Mouse (Mus musculus): Measurements from ENCODE around the gene Tead1. TPM values are rescaled to one million over a fixed set of nuclear protein-coding genes. Genes with fewer than 3 reads are reported as not detected.
A peak's percentile ranks its signal among the peaks of the same experiment; 100 is the strongest.

Gene Tead1
- polyA plus RNA-seq, 1 experiment, result 18.8 TPM

DNA sequence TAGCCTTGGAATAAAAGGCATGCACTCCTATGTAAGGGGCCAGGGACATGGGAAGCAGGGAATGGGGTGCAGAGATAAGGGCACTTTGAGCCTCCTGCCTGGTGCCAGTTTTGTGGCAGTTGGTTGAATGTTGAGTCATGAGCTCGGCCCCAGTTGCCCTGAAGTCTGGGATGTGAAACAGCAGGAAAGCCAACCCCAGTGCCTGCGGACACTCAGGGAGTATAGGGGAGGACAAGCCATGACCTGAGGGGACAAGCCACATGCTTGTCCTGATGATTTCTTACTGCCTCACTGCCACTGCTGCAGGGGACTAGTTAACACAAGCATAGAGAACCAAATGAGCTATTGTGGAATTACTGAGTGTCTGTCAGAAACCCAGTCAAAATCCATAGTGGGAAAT is 228.3 kb downstream of the Tead1 start:
- Histone ChIP-seq H3K4me3 (no peak overlapping the region), H3K4me2 (ENCODE audit: low read depth) (peak overlapping the region; percentile 18), H3K79me2 (ENCODE audit: control insufficient read depth, insufficient read depth) (no peaks in the 10 kb centered on the region), H3K27me3 (ENCODE audit: control insufficient read depth, insufficient read depth, insufficient read length) (no peaks in the 10 kb centered on the region), H3K36me3 (ENCODE audit: control insufficient read depth, insufficient read depth) (no peaks in the 10 kb centered on the region), H3ac (ENCODE audit: control insufficient read depth, insufficient read length) (no peak overlapping the region)
- TF ChIP-seq MYOG (IDR thresholded peaks at IDR 0.05; ENCODE audit: control insufficient read depth in 1 of 3, insufficient read depth in 1 of 3, insufficient read length in 2 of 3, low read depth in 2 of 3) (peak in 1 of 3 experiments; percentile 34), MAX (IDR thresholded peaks at IDR 0.05; ENCODE audit: low read depth) (no peak), USF1 (IDR thresholded peaks at IDR 0.05; ENCODE audit: low read depth) (no peak)

DNA sequence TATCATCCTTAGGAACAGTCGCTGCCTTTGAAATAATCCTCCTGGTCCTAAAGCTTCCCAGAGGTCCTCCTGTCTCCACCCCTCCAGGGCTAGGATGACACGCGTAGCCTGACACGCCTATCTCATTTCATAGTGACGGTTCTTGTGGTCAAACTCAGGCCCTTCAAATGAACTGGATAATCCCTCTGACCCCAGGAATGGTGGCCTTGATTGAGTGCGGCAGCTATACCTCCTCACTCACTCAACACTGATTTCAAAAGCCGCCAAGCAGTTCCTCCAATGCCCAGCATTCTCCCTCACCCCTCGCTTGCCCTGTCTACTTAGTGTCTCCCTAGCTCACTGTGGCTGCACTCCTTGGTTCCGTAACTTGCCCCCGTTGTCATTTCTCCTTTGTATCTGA is 230.0 kb downstream of the Tead1 start:
- TF ChIP-seq CEBPB (IDR thresholded peaks at IDR 0.05; ENCODE audit: insufficient read depth, poor library complexity, severe bottlenecking) (no peak), MYOD1 (IDR thresholded peaks at IDR 0.05; ENCODE audit: control insufficient read depth in 1 of 3, insufficient read length in 2 of 3, low read depth in 2 of 3) (peak; percentile 51 to 69 (median 53))
- Histone ChIP-seq H3ac (ENCODE audit: control insufficient read depth, insufficient read length) (no peak overlapping the region), H3K36me3 (ENCODE audit: control insufficient read depth, insufficient read depth) (no peaks in the 10 kb centered on the region), H3K27me3 (ENCODE audit: control insufficient read depth, insufficient read depth, insufficient read length) (no peaks in the 10 kb centered on the region), H3K79me2 (ENCODE audit: control insufficient read depth, insufficient read depth) (no peaks in the 10 kb centered on the region), H3K4me3 (no peak overlapping the region), H3K4me2 (ENCODE audit: low read depth) (peak overlapping the region; percentile 16)

DNA sequence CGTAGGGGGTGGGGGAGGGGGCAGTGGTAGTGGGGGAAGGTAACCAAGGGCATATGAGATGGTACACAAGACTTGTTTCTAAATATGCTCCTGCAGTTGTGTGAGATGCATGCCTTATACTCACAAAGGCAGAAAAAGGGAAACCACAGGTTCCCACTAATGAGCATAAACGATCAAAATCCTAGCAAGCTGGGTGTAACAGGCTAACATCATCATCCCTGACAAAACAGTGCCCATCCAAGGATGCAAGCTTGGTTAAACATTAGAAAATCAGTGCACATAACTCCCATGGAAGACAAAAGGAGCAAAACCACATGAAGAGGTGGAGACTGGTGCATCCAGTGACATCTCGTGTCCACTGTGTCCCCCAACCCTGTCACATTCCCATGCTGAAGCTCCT is 233.9 kb downstream of the Tead1 start:
- no peaks in the 10 kb centered on the region for H3K79me2 ChIP-seq (ENCODE audit: control insufficient read depth, insufficient read depth)
- no peak overlapping the region for H3K4me3 ChIP-seq
- H3K27me3 ChIP-seq (ENCODE audit: control insufficient read depth, insufficient read depth, insufficient read length), result no peaks in the 10 kb centered on the region
- no peak overlapping the region for H3ac ChIP-seq (ENCODE audit: control insufficient read depth, insufficient read length)
- H3K36me3 ChIP-seq (ENCODE audit: control insufficient read depth, insufficient read depth), result no peaks in the 10 kb centered on the region
- TF ChIP-seq MAX (IDR thresholded peaks at IDR 0.05; ENCODE audit: low read depth) (no peak), TCF3 (IDR thresholded peaks at IDR 0.05; ENCODE audit: insufficient read length, low read depth) (no peak), POLR2AphosphoS2 (IDR thresholded peaks at IDR 0.05; ENCODE audit: insufficient read length, low read depth) (no peak), USF1 (IDR thresholded peaks at IDR 0.05; ENCODE audit: low read depth) (no peak), E2F4 (IDR thresholded peaks at IDR 0.05; ENCODE audit: insufficient read depth) (no peak), POLR2A (IDR thresholded peaks at IDR 0.05; ENCODE audit: insufficient read length, low read depth) (no peak), MYOD1 (IDR thresholded peaks at IDR 0.05; ENCODE audit: control insufficient read depth in 1 of 3, insufficient read length in 2 of 3, low read depth in 2 of 3) (no peak), SRF (IDR thresholded peaks at IDR 0.05; ENCODE audit: control insufficient read depth, insufficient read length, low read depth) (no peak), CEBPB (IDR thresholded peaks at IDR 0.05; ENCODE audit: insufficient read depth, poor library complexity, severe bottlenecking) (no peak), MYOG (IDR thresholded peaks at IDR 0.05; ENCODE audit: control insufficient read depth in 1 of 3, insufficient read depth in 1 of 3, insufficient read length in 2 of 3, low read depth in 2 of 3) (no peak), REST (IDR thresholded peaks at IDR 0.05; ENCODE audit: insufficient read depth, insufficient read length) (no peak), TCF12 (IDR thresholded peaks at IDR 0.05; ENCODE audit: insufficient read depth, poor library complexity, severe bottlenecking) (no peak)
- no peak overlapping the region for H3K4me2 ChIP-seq (ENCODE audit: low read depth)

DNA sequence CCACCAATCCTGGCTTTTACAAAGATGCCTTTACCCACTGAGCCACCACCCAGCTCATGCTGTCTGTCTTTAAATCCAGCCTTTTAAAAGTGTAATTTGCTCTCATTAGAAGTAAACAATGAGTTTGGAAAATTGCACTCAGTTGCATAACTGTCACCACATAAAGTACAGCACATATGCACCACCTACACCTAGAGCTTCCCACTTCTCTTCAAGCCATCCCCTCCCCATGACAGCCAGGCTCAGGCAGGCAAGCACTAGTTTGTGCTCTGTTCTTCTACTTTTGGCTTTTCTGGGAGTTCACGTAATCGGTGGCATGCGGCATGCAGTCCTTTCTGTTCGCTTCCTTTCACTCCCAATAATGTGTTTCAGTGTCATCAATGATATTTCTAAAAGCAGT is 236.5 kb downstream of the Tead1 start:
- Histone ChIP-seq H3K4me3 (no peak overlapping the region), H3K27me3 (ENCODE audit: control insufficient read depth, insufficient read depth, insufficient read length) (no peaks in the 10 kb centered on the region), H3K4me2 (ENCODE audit: low read depth) (no peak overlapping the region), H3K79me2 (ENCODE audit: control insufficient read depth, insufficient read depth) (no peaks in the 10 kb centered on the region), H3K36me3 (ENCODE audit: control insufficient read depth, insufficient read depth) (no peaks in the 10 kb centered on the region), H3ac (ENCODE audit: control insufficient read depth, insufficient read length) (no peak overlapping the region)
- TF ChIP-seq E2F4 (IDR thresholded peaks at IDR 0.05; ENCODE audit: insufficient read depth) (no peak), TCF3 (IDR thresholded peaks at IDR 0.05; ENCODE audit: insufficient read length, low read depth) (no peak), MYOD1 (IDR thresholded peaks at IDR 0.05; ENCODE audit: control insufficient read depth in 1 of 3, insufficient read length in 2 of 3, low read depth in 2 of 3) (no peak), TCF12 (IDR thresholded peaks at IDR 0.05; ENCODE audit: insufficient read depth, poor library complexity, severe bottlenecking) (no peak), SRF (IDR thresholded peaks at IDR 0.05; ENCODE audit: control insufficient read depth, insufficient read length, low read depth) (no peak), CEBPB (IDR thresholded peaks at IDR 0.05; ENCODE audit: insufficient read depth, poor library complexity, severe bottlenecking) (no peak), REST (IDR thresholded peaks at IDR 0.05; ENCODE audit: insufficient read depth, insufficient read length) (no peak), POLR2AphosphoS2 (IDR thresholded peaks at IDR 0.05; ENCODE audit: insufficient read length, low read depth) (no peak), MAX (IDR thresholded peaks at IDR 0.05; ENCODE audit: low read depth) (no peak), POLR2A (IDR thresholded peaks at IDR 0.05; ENCODE audit: insufficient read length, low read depth) (no peak), USF1 (IDR thresholded peaks at IDR 0.05; ENCODE audit: low read depth) (no peak), MYOG (IDR thresholded peaks at IDR 0.05; ENCODE audit: control insufficient read depth in 1 of 3, insufficient read depth in 1 of 3, insufficient read length in 2 of 3, low read depth in 2 of 3) (no peak)

DNA sequence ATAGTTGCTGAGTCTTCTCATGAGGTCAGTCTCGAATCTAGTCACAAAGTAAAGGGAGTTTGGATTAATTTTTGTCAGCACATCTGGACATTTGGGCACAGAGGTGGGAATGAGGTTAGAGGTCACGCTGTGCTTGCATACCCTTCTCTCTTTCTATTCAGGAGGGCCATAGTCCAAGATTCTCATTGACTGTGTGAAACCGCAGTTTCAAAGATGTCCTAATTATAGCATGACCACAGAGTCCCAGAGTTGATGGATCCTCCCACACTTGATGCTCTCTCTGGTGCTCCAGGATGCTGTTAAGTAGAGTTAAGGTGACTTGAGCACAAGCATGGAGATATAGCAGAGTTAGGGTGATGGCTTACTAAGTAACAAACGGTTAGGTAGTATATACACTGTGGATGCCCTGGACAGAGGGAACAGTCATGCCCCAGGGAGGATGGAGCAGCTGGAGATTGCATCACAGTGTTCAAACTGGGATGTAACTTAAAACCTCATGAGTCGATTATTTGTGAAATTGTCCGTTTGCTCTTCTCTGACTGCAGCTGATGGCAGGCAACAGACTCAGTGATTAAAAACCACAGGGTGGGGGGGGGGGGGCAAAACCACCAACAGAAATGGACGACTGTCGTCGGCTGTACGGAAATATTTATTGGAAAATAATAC is 238.6 kb downstream of the Tead1 start:
- Histone ChIP-seq H3K27me3 (ENCODE audit: control insufficient read depth, insufficient read depth, insufficient read length) (no peaks in the 10 kb centered on the region), H3K36me3 (ENCODE audit: control insufficient read depth, insufficient read depth) (no peaks in the 10 kb centered on the region), H3ac (ENCODE audit: control insufficient read depth, insufficient read length) (no peak overlapping the region), H3K79me2 (ENCODE audit: control insufficient read depth, insufficient read depth) (no peaks in the 10 kb centered on the region), H3K4me3 (peak overlapping the region; percentile 6), H3K4me2 (ENCODE audit: low read depth) (peak overlapping the region; percentile 84)
- peak; percentile 15 for TF ChIP-seq TCF12 (IDR thresholded peaks at IDR 0.05; ENCODE audit: insufficient read depth, poor library complexity, severe bottlenecking)
- TF ChIP-seq MYOG (IDR thresholded peaks at IDR 0.05; ENCODE audit: control insufficient read depth in 1 of 3, insufficient read depth in 1 of 3, insufficient read length in 2 of 3, low read depth in 2 of 3), result peak in 1 of 3 experiments; percentile 9
- peak; percentile 90 for TF ChIP-seq CEBPB (IDR thresholded peaks at IDR 0.05; ENCODE audit: insufficient read depth, poor library complexity, severe bottlenecking)
- no peak for TF ChIP-seq TCF3 (IDR thresholded peaks at IDR 0.05; ENCODE audit: insufficient read length, low read depth)
- TF ChIP-seq POLR2A (IDR thresholded peaks at IDR 0.05; ENCODE audit: insufficient read length, low read depth), result no peak
- no peak for TF ChIP-seq REST (IDR thresholded peaks at IDR 0.05; ENCODE audit: insufficient read depth, insufficient read length)
- no peak for TF ChIP-seq SRF (IDR thresholded peaks at IDR 0.05; ENCODE audit: control insufficient read depth, insufficient read length, low read depth)
- peak in 2 of 3 experiments; percentile 21 to 32 for TF ChIP-seq MYOD1 (IDR thresholded peaks at IDR 0.05; ENCODE audit: control insufficient read depth in 1 of 3, insufficient read length in 2 of 3, low read depth in 2 of 3)
- no peak for TF ChIP-seq USF1 (IDR thresholded peaks at IDR 0.05; ENCODE audit: low read depth)
- TF ChIP-seq POLR2AphosphoS2 (IDR thresholded peaks at IDR 0.05; ENCODE audit: insufficient read length, low read depth), result no peak
- no peak for TF ChIP-seq E2F4 (IDR thresholded peaks at IDR 0.05; ENCODE audit: insufficient read depth)
- no peak for TF ChIP-seq MAX (IDR thresholded peaks at IDR 0.05; ENCODE audit: low read depth)

Data from myocyte (in vitro differentiated cells).